Mouse (Mus musculus): ENCODE data around the gene Tmsb10.

Tmsb10 gene

GRCm38 (mm10) chr6:72955517-72956198, 2.9 kb downstream of the Tmsb10 start:
- DNase-seq = peak; percentile 25 to 32

GRCm38 (mm10) chr6:72954786-72955185, 3.8 kb downstream of the Tmsb10 start:
- DNase-seq = peak; percentile 41 to 52

- DNase-seq = no peak
Measured at GRCm38 (mm10) chr6:72952967-72953366, 5.6 kb downstream of the Tmsb10 start.

GRCm38 (mm10) chr6:72952221-72952620, 6.3 kb downstream of the Tmsb10 start:
- no peak for DNase-seq

- DNase-seq = no peak
Measured at GRCm38 (mm10) chr6:72949161-72949756, 9.3 kb downstream of the Tmsb10 start.

GRCm38 (mm10) chr6:72948392-72948791, 10.2 kb downstream of the Tmsb10 start:
- DNase-seq = no peak

- DNase-seq = no peak
Measured at GRCm38 (mm10) chr6:72947960-72948359, 10.6 kb downstream of the Tmsb10 start.

- peak; percentile 39 to 59 for DNase-seq
Measured at GRCm38 (mm10) chr6:72940493-72940892, 18.1 kb downstream of the Tmsb10 start.

- no peak for DNase-seq
Measured at GRCm38 (mm10) chr6:72937859-72938258, 20.7 kb downstream of the Tmsb10 start.

- no peak for DNase-seq
Measured at GRCm38 (mm10) chr6:72937430-72937829, 21.1 kb downstream of the Tmsb10 start.

GRCm38 (mm10) chr6:72932955-72933354, 25.6 kb downstream of the Tmsb10 start:
- DNase-seq = no peak

GRCm38 (mm10) chr6:72931533-72931932, 27.0 kb downstream of the Tmsb10 start:
- no peak for DNase-seq

- DNase-seq = no peak
Measured at GRCm38 (mm10) chr6:72929795-72930398, 28.7 kb downstream of the Tmsb10 start.

GRCm38 (mm10) chr6:72926755-72927482, 31.6 kb downstream of the Tmsb10 start:
- DNase-seq = no peak

GRCm38 (mm10) chr6:72926031-72926430, 32.5 kb downstream of the Tmsb10 start:
- DNase-seq = no peak

- DNase-seq = no peak
Measured at GRCm38 (mm10) chr6:72923381-72923780, 35.2 kb downstream of the Tmsb10 start.

GRCm38 (mm10) chr6:72921081-72921480, 37.5 kb downstream of the Tmsb10 start:
- DNase-seq = no peak

GRCm38 (mm10) chr6:72918510-72919033, 40.0 kb downstream of the Tmsb10 start:
- no peak for DNase-seq

GRCm38 (mm10) chr6:72916330-72916729, 42.2 kb downstream of the Tmsb10 start:
- DNase-seq = no peak

GRCm38 (mm10) chr6:72914087-72914749, 44.3 kb downstream of the Tmsb10 start:
- no peak for DNase-seq

GRCm38 (mm10) chr6:72911261-72911660, 47.3 kb downstream of the Tmsb10 start:
- no peak for DNase-seq

All from thymus, postnatal 36 days (tissue).